Mouse (Mus musculus) spleen, embryonic (tissue): ENCODE measurements at regions not wholly inside any gene's neighbourhood (a gene's known extent, or its start where the extent isn't known, plus 50 kb on each side); places are given as distances from the start of the nearest gene placed in this dataset.

ENCODE experiments used
- CTCF ChIA-PET: fragments of 350-600 bp; sonication (Branson Sonifier 250); formaldehyde crosslinking; loops from one replicate; lab custom pipeline; 2022; lab: Charles Lee

DNA sequence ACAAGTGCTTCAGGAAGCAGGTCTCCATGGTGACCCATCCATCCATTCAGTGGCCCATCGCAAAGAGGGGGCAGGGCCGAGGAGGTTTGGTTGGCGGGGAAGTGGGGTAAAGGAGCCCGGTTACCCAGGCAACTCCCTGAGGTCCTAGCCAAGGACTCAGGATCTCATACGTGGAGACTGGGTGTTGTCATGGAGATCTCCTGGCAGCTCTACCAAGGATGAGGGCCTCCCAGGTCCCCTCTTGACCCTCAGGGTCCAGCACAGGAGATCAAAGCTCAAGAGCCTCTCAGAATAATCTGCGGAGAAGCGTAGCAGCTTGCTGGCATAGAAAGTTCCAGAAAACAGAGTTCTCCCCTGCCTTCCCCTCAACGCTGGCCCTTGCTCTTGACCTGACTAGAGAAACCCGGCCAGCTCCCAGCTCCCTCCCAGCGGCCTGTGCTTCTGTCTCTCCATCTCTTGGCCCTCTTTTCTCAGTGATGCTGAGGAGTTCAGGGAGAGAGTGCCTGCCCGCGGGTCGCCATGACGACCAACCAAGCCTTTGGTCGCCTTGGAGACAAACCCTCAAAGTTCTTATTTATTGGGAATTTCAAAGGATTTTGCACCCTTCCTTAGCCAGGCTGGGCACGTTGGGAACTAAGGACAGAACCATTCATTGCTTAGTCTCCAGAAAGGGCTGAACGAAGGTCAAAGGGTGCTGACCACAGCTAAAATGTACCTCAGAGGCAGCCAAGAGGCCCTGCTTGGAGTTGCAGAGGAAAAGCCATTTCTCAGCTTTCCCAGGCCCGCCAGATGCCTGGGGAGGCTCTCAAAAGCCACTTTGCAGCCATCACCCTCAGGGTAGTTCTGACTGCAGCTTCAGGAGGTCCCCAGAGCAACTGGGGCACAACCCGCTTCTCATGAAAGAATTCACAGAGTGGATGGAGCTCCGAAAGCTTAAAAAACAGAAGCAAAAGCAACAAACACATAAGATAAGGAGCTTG, 60.0 kb downstream of the Ubiad1 start:
- CTCF ChIA-PET: no interaction called here

DNA sequence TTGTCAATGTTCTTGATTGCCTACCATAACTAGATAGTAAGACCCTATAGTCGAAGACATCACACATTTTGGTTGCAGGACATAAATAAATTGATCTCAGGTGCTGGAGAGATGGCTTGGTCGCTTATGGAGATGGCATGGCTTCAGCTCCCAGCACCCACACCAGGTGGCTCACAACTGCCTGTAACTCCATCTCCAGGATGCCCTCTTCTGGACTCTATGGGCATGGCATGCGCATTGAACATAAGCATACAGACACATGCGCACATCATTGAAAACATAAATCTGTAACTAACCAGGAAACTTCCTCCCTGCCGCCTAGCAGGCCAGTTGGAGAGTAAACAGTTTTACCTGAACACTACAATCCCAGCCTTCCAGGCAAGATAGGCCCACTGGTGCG, 64.0 kb downstream of the Ubiad1 start:
- CTCF ChIA-PET: no interaction called here

DNA sequence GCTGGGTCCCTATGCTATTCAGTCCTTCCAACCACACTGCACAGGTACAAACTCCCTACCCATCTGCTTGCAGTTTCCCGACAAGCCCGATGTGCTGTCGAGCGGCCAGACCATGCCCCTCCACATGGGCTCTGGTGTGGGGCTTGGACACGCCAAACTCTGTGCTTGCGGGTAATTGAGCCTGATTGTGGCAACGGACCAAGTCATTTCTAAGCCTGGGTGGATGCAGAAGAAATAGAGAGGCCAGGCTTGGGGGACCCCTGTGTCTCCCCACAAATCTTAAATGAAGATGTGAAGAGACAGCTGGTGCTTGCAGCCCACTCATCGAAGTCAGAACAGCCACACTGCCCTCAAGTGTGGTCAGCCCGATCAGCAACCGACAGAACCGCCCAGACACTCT, 66.1 kb downstream of the Ubiad1 start:
- CTCF ChIA-PET: no interaction called here

DNA sequence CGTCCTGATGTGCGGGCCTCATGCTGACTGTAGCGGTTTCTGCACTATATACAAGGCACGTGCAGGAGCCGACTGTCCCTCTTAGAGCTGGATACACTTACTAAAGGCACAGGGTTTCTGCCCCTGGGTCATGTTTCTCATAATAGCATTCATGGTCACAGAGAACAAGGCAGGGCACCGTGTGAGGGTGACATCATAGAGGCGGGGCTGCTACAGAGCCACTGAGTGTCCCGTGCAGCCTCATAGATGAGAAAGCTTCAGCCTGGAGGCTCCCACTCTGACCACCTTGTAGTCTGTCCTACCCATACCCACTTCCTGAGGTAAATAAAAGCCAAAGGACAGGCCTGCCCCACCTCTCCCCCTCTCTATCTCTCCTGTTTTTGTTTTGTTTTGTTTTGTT, 67.2 kb downstream of the Ubiad1 start:
- CTCF ChIA-PET: no interaction called here

DNA sequence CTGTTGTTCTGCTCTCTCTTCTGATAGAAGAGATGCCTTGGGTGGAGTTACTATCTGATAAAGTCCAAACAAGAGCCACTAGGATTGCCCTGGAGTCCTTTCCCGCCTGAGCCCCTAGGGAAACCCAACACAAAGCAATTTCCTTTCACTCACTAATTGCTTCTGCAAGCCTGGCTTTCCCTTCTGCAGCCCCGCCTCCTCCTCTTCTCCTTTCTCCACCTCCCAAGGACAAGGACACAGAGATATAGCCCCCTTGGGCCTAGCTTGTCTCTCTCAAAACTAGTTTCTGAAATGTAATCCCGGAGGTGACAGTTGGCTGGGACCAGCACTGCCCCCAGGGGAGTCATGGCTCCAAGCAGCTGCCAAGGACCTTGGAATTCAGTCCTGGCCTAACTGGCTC, 68.1 kb downstream of the Ubiad1 start:
- CTCF ChIA-PET: no interaction called here

DNA sequence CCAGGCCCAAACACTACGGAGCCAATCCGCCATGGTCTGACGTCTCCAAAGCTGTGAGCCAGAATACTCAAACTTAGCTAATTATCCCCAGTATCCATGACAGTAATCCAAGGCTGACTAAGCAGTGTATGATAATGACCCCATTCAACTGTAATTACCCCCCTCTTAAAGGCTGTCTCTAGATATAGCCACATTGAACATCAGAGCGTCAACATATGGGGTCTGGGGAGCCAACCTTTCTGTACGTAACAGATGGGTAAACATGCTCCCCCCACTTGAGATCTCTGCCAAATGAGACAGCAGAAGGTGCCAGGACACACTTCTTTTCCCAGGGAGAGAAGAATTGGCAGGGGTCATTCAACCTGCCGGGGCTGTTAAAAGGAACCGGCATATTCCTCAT, 73.1 kb downstream of the Ubiad1 start:
- CTCF ChIA-PET: no interaction called here

DNA sequence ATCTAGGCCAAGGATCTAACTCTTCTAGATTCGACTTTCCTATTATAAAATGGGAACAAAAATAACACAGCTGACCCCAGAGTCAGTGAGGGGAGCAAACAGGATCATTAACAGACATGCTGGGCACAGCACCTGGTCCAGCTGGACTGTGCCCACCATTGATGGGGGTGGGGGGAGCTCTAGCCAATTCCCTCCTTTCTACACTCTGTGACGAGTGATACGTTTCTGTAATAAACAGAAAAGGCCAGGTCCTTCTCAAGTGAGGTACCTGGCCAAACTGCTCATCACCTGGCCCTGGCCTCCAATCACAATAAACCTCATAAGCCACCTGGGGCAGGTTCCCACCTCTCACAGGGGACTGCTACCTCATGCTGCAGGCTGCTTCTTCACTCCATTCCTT, 76.9 kb downstream of the Ubiad1 start:
- CTCF ChIA-PET: no interaction called here

DNA sequence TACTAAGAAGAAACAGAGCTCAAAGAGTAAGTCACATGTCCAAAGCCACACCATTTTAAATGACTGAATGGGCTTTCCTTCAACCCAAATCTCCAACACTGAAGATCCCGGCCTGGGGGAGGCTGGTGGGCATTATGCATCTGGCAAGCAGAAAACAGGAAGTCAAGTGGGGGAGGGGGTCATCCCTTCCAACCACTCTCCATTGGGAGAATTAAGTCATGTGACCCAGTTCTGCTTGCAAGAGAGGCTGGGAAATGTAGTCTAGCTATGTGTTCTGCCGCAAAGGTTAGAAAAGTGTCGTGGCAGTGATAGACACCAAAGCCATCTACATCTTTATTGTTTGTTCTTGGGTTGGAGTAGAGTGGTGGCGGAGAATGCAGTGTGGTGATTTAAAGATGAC, 78.0 kb upstream of the Disp3 start:
- CTCF ChIA-PET: no interaction called here

DNA sequence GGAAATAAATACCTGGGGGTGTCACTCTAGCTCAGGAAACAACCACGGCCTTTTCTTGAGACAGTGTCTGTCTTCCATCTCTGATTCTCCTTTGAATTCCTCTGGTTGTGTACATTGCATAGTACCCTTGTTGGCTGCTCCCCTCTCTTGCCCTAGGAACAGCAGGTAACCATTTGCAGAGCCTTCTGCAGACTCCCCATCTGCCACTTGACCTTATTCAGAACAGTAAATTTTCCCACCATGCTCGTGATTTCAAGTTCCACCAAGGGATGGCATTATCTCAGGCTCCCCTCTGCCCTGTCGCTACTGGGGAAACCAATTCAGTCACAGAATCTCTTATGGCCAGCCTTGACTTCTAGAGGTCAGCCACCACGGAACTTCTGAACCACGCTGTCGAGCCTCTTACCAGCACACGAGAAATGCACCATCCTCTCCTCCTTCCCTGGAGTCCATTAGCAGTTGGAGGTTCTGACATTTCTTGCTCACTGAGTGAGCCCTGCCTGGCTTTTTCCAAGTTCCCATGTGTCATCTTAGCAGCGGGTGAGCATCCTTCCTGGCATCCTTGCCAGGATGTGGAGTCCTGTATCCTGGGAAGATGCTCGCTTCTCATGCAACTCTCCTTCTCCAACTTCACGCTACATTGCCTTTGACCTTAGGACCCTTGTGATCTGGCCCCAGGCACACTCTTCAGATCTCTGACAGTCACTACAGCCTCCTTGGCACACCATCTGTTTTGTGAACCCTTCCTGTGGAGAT, 75.8 kb upstream of the Disp3 start:
- CTCF ChIA-PET: no interaction called here

DNA sequence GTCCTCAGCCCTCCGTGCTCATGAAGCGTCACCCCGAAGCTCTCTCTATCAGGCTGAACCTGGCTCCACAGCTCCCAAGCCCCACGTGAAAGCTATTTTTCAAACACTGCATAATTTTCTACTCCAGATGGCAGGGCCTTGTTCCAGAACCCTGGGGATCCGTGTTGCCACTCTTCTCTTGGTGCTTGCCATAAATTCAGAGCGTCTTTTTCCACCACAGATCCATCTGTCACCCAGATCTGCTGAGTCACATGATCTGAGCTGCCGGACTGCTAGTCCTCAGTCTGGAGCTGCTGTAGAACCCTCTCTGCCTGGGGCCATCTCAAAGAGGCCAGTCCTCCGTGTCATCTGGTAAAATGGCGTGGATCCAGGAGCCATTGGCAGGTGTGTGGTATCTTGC, 73.2 kb upstream of the Disp3 start:
- CTCF ChIA-PET: no interaction called here

DNA sequence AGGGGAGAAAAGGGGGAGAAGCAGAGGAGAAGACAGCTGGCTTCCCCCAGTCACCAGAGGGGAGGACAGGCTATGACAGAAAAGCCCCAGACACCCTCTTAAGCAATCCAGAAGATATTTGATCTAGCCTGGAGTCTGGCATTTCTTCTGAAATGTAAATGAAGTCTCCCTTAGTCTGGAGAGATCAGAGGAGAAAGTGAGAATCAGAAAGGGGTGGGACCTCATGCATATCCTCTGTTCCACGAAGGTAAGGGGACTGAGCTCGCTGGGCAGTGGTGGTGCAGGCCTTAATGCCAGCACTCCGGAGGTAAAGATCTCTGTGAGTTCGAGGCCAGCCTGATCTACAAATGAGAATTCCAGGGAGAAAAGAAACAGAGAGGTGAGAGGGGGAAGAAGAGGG, 70.6 kb upstream of the Disp3 start:
- CTCF ChIA-PET: no interaction called here

DNA sequence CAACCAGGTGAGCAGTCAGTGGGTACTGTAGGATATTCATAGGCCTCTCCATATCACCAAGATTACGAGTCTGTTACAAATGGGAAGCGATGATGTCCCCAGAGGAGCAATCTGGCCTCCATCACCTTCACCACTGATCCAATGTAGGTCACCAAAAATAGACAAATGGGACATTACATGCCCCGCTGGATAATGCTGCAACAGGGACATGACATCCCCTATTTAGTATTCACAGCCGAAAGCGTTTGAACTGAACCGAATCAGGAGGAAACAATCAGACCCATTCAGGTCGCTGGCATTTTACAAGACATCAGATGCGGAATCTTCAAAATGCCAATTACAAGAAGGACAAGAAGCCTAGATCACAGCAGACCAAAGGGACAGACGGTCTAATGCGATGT, 69.5 kb upstream of the Disp3 start:
- CTCF ChIA-PET: no interaction called here

DNA sequence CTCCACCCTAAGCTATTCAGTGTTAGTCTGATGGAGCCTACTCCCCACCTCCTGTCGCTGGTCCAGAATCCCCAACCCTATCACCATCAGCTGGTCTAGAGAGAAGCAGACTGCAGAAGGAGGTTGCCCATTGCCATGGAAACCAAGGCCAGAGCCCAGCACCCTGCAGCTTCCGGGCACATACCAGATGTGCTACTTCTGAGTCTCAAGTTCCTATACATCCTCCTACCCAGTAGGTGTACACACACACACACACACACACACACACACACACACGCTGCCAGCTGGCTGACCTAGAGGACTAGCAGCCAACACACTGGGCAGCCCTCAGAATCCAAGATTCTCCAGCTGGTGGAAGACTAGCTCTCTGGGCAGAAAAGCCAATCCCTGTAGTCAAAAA, 68.9 kb upstream of the Disp3 start:
- CTCF ChIA-PET: interaction anchor here (0.6 kb wide), 1 partner anchor 122 kb away, joined by 6 read pairs; no protein-coding TSS in a partner anchor

DNA sequence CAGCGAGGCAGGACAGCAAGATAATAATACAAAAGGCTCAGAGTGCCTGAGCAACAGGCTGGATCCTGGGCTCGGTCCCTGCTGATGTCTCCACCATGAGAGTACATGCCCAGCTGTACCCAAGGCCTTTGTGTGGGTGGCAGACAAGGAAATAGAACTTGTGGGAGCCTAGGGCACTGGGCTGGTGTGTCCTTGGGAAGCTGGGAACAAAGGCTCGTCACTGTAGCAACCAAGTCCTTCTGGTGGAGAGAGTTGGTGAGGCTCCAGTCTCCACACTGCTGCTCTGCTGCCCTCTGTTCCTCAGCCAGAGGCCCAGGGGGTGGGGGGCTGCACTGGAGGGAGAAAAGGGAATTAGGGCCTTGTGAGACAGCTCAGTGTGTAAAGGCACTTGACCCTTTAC, 66.2 kb upstream of the Disp3 start:
- CTCF ChIA-PET: no interaction called here

DNA sequence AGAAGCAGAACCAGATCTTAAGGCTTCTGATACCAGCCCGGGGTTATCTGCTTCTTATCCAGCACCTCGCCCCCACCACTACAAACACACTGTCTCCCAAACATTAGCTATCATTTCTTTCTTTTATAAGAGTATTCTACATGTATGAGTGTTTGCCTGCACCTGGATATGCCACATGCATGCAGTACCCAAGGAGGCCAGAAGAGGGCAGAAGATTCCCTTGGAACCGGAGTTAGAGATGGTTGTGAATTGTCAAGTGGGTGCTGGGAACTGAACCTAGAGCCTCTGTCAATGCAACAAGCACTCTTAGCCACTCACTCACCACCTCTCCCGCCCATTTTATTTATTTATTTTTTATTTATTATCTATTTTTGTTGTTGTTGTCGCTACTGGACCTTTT, 64.9 kb upstream of the Disp3 start:
- CTCF ChIA-PET: no interaction called here

DNA sequence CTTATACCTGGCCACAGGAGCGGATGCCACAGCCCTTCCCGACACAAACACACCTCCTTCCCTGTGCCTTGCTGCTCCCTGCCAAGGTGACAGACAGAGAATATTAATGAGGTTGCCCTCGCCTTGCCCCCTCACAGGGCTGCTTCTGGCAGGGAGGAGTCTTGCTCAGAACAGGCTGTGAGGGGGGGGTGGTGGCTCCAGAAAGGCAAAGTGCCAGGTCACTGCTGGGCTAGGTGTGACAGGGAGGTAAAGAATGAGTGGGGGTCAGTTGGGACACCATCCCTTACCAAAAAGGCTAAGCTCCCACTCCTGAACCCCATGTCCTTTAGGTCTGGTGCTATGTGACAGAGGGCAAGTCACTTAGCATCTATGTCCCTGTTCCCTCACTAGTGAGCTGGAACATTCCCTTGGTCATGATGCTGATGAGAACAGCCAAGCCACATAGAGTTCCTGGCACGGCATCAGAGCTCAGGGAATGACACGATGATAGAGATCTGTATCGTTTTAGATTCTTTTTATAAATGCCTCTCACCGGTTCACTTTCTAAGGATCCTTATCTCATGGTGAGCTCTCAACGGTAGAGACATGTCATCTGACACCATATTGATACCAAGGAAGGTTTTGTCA, 53.9 kb upstream of the Disp3 start:
- CTCF ChIA-PET: no interaction called here

DNA sequence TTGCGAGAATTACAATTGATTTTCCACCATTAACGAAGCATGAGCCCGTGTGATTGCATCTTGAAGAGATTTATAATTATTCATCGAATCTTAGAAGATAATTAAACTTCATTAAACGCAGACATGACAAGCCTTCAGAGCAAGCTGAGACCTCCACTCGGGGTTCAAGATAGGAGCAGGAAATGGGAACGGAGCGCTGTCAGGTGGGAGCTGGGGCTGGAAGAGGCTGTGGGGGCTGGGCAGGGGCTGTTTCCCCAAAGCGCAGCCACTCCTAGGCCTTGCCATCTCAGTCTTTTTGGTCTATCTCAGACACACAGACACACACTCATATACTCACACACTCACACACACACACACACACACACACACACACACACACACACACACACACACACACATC, 52.6 kb upstream of the Disp3 start:
- CTCF ChIA-PET: no interaction called here

DNA sequence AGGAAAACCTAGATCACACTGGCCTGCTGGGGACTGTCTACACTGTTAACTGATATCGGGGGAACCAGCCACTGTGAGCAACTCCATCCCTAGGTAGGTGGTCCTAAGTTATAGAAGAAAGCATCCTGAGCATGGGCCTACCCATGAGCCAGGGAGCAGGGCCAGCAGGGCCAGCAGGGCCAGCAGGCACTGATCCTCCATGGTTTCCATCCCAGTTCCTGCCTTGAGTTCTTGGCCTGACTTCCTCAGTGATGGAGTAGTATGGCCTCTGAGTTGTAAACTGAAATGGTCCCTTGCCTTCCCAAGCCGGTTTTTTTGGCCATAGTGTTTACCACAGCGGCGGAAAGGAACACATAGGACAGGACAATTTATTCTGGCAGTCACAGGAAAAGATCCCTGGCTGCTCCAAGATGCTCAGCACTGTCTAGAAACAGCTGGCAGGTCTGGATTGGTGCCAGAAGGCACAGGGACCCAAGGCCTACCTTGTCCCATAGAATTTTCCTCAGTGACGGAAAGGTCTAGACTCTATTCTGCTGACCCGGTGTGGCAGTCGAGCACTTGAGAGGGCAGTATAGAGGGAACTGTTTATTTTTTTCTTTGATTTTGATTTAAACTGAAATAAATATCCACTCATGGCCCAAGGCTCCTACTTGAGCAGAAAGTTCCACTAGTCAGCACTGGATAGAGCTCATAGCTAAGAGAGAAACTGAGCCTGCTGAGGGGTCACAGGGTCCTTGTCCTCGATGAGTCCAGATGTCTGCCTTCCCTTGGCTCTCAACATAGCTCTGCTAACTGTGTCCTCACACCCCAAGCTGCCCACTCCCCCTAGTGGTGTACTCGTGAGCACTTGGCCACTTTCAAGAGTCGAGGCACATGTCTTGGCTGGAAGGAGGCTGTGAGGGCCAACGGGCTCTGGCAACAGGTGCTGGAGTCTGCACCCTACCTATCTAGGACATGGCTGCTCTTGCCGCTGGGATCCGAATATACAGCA, 50.4 kb upstream of the Disp3 start:
- CTCF ChIA-PET: no interaction called here
